Mouse (Mus musculus) bone marrow macrophage, adult 2 months (primary cell): ENCODE results near the gene Ak9.

Experiments
- CTCF ChIP-seq: IDR thresholded peaks from 2 replicates; pipeline ENCODE4 v1.5.1; 2012; ENCODE audit warnings: low read depth, mild to moderate bottlenecking, low read length, moderate library complexity
- POLR2A ChIP-seq: IDR thresholded peaks from 2 replicates; pipeline ENCODE4 v1.6.1; 2012; ENCODE audit warnings: mild to moderate bottlenecking, low read depth, low read length, borderline replicate concordance

GRCm38 (mm10) chr10:41420496-41421200, 116.9 kb downstream of the Ak9 start:
- TF ChIP-seq CTCF (no peak), POLR2A (no peak)
